Mouse (Mus musculus): ENCODE results near the gene BC005624. TPM values are rescaled to one million over a fixed set of nuclear protein-coding genes. Genes with fewer than 3 reads are reported as not detected.

Gene BC005624
- polyA plus RNA-seq, 1 experiment from 2014 or later: 42.6 TPM

DNA sequence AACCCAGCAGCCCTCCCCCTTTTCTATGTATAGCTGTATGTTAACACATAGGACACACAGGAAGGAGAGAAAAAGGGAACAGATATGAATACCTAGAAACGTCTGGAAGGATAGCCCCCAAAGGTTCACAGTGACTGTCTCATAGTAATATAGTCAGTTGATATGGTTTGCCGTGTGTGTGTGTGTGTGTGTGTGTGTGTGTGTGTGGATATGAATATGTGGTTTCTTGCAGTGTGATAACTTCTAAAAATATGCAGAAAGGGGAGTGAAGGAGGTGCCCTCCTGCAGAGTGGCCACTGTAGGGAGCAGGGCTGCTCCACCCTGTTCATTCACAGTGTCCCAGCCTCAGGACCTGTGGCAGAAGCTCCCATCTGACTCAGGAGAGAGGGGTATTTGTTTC is 23.5 kb upstream of the BC005624 start:
- no peak overlapping the region for H3K4me3 ChIP-seq
- WGBS: 65% methylated on average over 2 of the region's 2 CpGs

DNA sequence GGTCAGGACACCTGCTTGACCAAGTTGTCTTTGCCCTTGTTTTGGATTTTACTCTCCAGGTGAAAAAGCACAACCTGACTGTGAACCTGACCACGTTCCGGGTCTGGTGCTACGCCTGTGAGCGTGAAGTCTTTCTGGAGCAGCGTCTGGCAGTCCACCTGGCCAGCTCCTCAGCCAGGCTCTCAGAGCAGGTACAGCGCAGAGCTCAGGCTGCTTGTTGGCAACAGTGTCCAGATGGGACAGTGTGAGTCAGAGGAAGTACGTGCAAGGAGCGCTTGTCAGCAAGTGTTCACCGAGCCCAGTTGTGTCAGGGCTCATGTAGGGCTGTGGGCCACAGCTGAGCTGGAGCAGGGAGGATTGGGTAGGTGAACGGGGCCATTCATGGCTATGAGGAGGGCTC is 20.9 kb upstream of the BC005624 start:
- Histone ChIP-seq H3K9me3 (no peaks in the 10 kb centered on the region), H3K4me1 (peaks cover 36% of the 10 kb centered on the region), H3K27me3 (ENCODE audit: insufficient read depth, poor library complexity, severe bottlenecking) (no peaks in the 10 kb centered on the region), H3K36me3 (peaks cover 42% of the 10 kb centered on the region), H3K27ac (no peak overlapping the region), H3K4me3 (no peak overlapping the region)
- WGBS: 89% methylated on average over 10 of the region's 10 CpGs
- no peak for DNase-seq (ENCODE audit: low spot score)

More for the DNA sequence above, 23.5 kb upstream of the BC005624 start:
- H3K4me1 ChIP-seq: peaks cover 29% of the 10 kb centered on the region
- no peaks in the 10 kb centered on the region for H3K27me3 ChIP-seq (ENCODE audit: insufficient read depth, poor library complexity, severe bottlenecking)
- no peak for DNase-seq (ENCODE audit: low spot score)
- peak overlapping the region; percentile 86 for H3K27ac ChIP-seq
- H3K36me3 ChIP-seq: peaks cover 44% of the 10 kb centered on the region
- no peaks in the 10 kb centered on the region for H3K9me3 ChIP-seq

DNA sequence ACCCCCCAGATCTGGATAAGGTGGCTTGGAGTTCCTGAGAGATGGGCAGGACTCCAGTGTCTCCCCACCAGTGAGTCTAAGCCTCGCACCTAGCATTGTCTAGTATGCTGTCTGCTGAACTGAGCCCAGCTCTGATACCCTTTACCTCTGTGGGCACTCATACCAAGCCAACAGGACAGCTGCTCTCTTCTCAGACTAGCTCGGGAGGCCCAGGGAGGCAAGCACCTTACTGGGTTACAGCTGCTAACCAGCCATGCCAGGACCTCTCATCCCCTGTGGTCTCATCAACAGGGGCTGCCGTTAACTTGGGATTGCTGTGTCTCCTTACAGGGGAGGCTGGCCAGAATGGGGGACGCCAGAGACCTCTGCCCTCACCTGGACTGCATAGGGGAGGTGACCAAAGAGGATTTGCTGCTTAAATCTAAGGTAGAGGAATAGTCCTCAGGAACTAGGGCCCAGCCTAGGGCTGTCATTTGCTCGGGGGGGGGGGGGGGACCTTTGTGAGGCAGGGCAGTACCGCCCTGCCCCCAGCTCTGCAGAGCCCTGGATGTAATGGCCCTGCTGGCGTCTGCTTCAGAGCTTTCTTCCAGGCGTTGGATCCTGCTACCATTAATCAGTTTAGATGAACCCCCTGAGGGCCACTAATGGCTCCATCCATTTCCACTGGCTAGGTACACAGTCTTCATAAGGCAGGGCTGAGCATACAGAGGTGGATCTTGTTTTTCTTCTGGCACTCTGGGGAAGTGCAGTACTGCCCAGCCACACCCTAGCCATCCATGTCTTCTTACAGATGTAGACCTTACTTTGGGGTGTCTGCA is 16.7 kb upstream of the BC005624 start:
- Histone ChIP-seq H3K36me3 (peaks cover 27% of the 10 kb centered on the region), H3K4me3 (no peak overlapping the region), H3K27ac (0 out of 2 replicates have a peak overlapping the region, but pooled peaks have one; percentile 1), H3K27me3 (ENCODE audit: insufficient read depth, poor library complexity, severe bottlenecking) (no peaks in the 10 kb centered on the region), H3K4me1 (peaks cover 25% of the 10 kb centered on the region), H3K9me3 (no peaks in the 10 kb centered on the region)
- WGBS: 65% methylated on average over 8 of the region's 8 CpGs
- no peak for DNase-seq (ENCODE audit: low spot score)

DNA sequence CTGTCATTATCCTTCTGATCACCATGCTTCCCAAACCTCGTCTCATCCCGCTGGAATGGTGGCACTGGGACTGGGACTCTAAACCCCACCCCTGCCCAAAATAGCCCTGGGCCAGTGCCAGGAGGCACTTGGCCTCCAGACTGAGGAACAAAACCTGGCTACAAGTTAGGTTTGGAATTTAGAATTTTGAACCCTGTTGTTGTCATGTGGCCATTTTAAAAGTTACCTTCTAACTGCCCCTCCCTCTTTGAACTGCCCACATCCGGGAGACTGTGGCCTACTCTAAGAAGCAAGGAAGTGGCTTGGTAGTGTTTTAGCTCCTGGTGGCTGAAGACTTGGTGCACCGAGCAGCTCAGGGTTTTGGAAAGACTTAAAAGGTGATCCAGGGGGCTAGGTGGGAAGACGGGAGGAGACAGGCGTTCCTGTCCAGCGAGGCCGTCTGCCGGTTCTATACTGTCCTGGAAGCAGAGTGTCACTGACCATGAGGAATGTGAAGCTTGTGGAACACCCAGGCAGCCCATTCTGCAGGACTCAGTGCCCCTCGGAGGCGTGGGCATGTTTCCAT is 13.5 kb upstream of the BC005624 start:
- WGBS: 70% methylated on average over 11 of the region's 11 CpGs
- Histone ChIP-seq H3K27me3 (ENCODE audit: insufficient read depth, poor library complexity, severe bottlenecking) (no peaks in the 10 kb centered on the region), H3K4me3 (no peak overlapping the region), H3K27ac (peak overlapping the region; percentile 79), H3K9me3 (no peaks in the 10 kb centered on the region), H3K36me3 (peaks cover 14% of the 10 kb centered on the region), H3K4me1 (peaks cover 25% of the 10 kb centered on the region)
- no peak for DNase-seq (ENCODE audit: low spot score)

DNA sequence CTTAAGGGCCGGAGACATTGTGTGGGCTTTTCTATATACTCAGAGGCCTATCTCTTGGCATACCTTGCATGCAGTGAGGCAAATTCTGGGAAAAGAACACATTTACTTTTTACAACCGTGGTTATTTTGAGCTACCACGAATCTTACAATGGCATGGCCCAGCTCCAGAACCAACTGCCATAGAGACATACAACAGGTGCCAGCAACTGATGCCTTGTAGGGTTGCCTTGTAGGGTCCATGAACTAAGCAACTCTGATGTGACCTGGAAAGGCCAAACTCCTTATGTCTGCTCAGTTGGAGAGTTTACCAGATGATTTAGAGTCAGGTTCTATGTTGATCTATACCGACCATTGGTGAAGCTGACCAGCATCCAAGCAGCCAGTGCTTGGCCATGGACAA is 12.9 kb upstream of the BC005624 start:
- H3K36me3 ChIP-seq: peaks cover 9% of the 10 kb centered on the region
- H3K4me3 ChIP-seq: no peak overlapping the region
- DNase-seq (ENCODE audit: low spot score): no peak
- WGBS: 91% methylated on average over 4 of the region's 4 CpGs
- peaks cover 27% of the 10 kb centered on the region for H3K4me1 ChIP-seq
- peak overlapping the region; percentile 79; the same call in 1 of the 2 replicates for H3K27ac ChIP-seq
- no peaks in the 10 kb centered on the region for H3K27me3 ChIP-seq (ENCODE audit: insufficient read depth, poor library complexity, severe bottlenecking)
- H3K9me3 ChIP-seq: no peaks in the 10 kb centered on the region

DNA sequence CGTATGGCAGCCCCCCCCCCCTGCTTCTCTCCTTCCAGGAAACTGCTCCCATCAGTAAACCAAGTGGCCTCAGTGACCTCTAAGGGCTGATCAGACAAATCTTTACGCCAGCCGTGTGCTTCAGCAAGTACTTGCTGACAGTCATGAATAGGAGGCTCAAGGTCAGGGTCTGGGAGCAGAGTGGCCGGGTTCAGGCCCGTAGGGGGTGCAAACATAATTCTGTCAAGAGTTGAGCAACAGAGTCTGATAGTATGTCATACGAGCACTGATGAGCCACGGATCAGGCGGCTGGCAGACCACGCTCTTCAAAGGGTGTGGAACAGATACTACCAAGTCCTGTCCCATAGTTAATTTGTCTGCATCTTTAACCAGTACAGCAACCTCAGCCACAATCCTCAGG is 8.2 kb upstream of the BC005624 start:
- 80% methylated on average over 9 of the region's 9 CpGs for WGBS

DNA sequence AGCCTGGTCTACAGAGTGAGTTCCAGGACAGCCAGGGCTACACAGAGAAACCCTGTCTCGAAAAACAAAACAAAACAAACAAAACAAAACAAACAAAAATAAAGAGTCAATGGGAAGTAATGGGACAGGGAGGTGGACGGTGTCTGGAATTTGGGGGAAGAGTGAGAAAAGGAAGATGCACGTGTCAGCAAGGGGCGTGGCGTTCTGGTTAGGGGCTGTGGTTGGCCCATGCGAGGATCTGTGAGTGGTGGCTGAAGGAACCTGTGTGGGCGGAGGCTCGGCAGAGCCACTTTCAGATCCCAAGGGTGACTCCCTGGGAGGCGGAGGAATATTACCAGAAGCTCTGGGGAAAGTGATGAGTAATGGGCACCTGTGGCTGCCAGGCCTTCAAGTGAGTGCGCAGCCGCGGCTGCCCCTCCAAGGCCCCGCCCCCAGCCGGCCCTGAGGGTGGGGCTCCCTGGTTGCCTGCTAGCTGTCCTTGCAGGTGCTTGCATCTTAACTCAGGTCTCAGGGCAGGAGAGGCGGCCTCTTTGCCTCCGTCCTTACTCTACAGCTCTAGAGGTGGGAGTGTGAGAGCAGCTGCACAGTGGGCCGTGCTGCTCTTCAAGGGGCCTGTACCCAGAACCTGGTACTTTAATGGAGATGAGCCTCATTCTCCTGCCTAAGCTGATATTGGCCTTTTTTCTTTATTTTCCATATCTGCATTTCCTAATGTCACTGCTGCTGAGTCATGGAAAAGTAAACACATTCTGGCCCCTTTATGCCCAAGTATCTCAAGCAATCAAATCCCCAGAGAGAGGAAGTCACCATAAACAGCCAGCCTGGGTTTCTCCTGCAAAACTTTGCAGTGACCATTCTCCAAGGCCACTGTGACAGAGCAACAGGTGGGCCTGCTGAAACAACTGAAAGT is 3.4 kb upstream of the BC005624 start:
- H3K27me3 ChIP-seq (ENCODE audit: insufficient read depth, poor library complexity, severe bottlenecking): no peaks in the 10 kb centered on the region
- WGBS: 21% methylated on average over 17 of the region's 17 CpGs

More for the DNA sequence above, 8.2 kb upstream of the BC005624 start:
- H3K36me3 ChIP-seq: no peaks in the 10 kb centered on the region
- peaks cover 21% of the 10 kb centered on the region for H3K4me1 ChIP-seq
- no peak for DNase-seq (ENCODE audit: low spot score)
- H3K27me3 ChIP-seq (ENCODE audit: insufficient read depth, poor library complexity, severe bottlenecking): no peaks in the 10 kb centered on the region
- H3K9me3 ChIP-seq: no peaks in the 10 kb centered on the region
- no peak overlapping the region for H3K27ac ChIP-seq
- H3K4me3 ChIP-seq: no peak overlapping the region

DNA sequence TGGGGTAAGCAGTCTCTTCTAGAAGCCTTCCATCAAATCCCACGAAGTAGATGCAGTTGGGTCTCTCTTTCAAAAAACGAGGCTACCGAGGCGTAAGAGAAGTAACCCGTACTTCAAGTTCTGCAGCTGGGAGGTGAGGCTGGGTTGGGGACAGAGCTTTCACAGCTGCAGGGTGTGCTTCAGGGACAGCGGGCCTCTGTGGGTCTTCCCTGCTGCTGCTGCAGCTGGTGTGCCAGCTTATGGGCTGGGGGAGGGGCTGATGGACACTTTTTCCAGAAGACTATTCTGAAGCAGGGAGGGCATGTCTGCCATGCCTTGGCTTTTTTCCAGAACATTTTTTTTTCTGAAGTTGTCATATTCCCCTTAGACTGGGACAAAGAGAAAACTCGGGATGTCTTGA is 1.0 kb upstream of the BC005624 start:
- peaks cover 38% of the 10 kb centered on the region for H3K4me1 ChIP-seq

More for the DNA sequence above, 3.4 kb upstream of the BC005624 start:
- Histone ChIP-seq H3K4me3 (peak overlapping the region; percentile 36), H3K9me3 (no peaks in the 10 kb centered on the region), H3K27ac (peak overlapping the region; percentile 23; the same call in 1 of the 2 replicates), H3K4me1 (peaks cover 42% of the 10 kb centered on the region), H3K36me3 (0 out of 2 replicates have a peak, but pooled peaks cover under 1% of the 10 kb centered on the region)
- DNase-seq (ENCODE audit: low spot score): no peak

DNA sequence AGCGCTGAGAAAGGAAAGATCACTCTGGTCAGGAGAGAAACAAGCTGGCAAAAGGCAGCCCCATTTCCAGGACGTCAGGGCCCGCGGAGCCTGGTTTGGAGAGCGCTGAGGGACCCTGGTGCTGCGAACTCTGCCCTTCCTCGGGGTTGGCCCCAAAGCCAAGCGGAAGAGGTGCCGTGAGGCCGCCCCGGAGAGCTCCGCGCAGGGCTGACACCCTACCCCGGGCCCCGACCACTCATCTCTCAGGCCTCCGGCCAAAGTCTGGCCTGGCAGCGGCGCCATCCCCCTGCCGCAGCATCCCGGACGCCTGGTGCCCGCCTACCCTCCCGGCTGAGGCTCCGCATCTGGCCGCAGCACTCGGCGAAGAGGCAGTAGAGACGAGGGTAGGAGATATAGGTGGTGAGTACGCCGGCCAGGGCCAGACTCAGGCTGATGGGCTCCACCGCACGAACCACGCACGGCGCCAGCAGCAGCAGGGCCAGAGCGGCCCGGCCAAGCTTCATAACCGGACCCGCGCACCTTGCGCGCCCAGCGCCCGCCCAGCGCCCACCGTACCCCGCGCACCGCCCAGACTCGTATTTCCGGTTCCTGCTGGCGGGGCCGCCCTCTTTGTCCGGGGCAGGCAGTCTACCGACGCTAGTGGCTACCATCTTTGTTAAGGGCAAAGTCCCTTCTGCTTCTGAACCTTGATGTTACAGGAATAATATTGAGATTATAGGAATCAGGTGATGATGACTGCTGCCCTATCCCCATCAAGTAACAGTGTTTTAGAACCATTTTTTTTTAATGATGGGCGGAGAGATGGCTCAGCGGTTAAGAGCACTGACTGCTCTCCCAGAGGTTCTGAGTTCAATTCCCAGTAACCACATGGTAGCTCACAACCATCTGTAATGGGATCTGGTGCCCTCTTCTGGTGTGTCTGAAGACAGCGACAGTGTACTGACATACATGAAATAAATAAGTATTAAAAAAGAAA is 14.4 kb downstream of the BC005624 start, which contains the start of gene Tor1a:
Tor1a (minus strand) TSS at position 582 of the 976 bp plus-strand sequence.
- peaks cover 40% of the 10 kb centered on the region for H3K4me1 ChIP-seq
- WGBS: 2% methylated on average over 59 of the region's 59 CpGs
- DNase-seq (ENCODE audit: low spot score): peak; percentile 95
- peak within 1 kb of the TSS; percentile 83 for H3K4me3 ChIP-seq
- H3K36me3 ChIP-seq: peaks cover 52% of the 10 kb centered on the region
- peak within 1 kb of the TSS; percentile 89 for H3K27ac ChIP-seq
- no peaks in the 10 kb centered on the region for H3K9me3 ChIP-seq
- no peaks in the 10 kb centered on the region for H3K27me3 ChIP-seq (ENCODE audit: insufficient read depth, poor library complexity, severe bottlenecking)

More for the DNA sequence above, 1.0 kb upstream of the BC005624 start:
- no peak for DNase-seq (ENCODE audit: low spot score)
- Histone ChIP-seq H3K4me3 (peak overlapping the region; percentile 85), H3K9me3 (no peaks in the 10 kb centered on the region), H3K27ac (peak overlapping the region; percentile 85; the same call in 1 of the 2 replicates), H3K36me3 (peaks cover 21% of the 10 kb centered on the region), H3K27me3 (ENCODE audit: insufficient read depth, poor library complexity, severe bottlenecking) (no peaks in the 10 kb centered on the region)
- 50% methylated on average over 7 of the region's 7 CpGs for WGBS

DNA sequence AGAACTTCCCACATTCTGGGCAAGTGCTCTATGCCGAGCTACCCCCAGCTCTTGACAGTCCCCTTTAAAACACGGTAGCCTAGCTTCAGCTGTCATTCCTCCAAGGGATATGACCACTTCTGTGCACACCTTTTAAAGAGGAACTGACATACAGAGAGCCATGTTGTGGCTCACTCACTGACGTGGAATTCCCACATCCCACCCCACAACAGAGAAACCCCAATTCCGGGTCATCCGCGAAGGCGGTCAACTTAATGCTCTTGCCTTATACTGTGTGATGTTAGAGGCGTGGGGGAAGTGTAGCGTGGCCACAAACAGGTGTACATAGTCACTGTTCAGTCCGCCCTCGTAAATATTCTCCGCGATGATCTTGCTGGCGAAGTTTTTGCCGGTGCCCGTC is 15.2 kb downstream of the BC005624 start:
- no peaks in the 10 kb centered on the region for H3K27me3 ChIP-seq (ENCODE audit: insufficient read depth, poor library complexity, severe bottlenecking)
- no peaks in the 10 kb centered on the region for H3K9me3 ChIP-seq
- H3K36me3 ChIP-seq: peaks cover 55% of the 10 kb centered on the region
- H3K4me3 ChIP-seq: peak overlapping the region; percentile 83
- no peak for DNase-seq (ENCODE audit: low spot score)
- WGBS: 25% methylated on average over 16 of the region's 16 CpGs
- H3K4me1 ChIP-seq: peaks cover 40% of the 10 kb centered on the region
- peak overlapping the region; percentile 89 for H3K27ac ChIP-seq

DNA sequence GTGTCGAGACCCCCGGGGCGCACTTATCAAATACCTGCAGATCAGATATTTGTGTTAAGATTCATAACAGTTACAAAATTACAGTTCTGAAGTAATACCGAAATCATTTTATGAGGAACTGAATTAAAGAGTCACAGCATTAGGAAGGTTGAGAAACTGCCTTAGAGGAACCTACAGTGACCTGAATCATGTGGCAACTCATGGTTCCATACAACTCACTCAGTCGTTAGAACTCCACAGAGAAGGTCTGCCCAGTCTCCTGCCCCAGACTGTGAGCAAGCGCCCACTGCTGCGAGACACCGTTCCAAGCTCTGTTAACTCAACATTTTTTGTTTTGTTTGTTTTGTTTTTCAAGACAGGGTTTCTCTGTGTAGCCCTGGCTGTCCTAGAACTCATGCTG is 16.4 kb downstream of the BC005624 start:
- no peak for DNase-seq (ENCODE audit: low spot score)
- H3K36me3 ChIP-seq: peaks cover 62% of the 10 kb centered on the region
- H3K9me3 ChIP-seq: no peaks in the 10 kb centered on the region
- H3K4me1 ChIP-seq: peaks cover 40% of the 10 kb centered on the region
- no peaks in the 10 kb centered on the region for H3K27me3 ChIP-seq (ENCODE audit: insufficient read depth, poor library complexity, severe bottlenecking)
- 94% methylated on average over 8 of the region's 8 CpGs for WGBS
- H3K4me3 ChIP-seq: no peak overlapping the region
- H3K27ac ChIP-seq: no peak overlapping the region
